8 mouse cellular contexts compared by ENCODE assay signal in genomic region chr14:25841579-25841978, GRCm38 (mm10). TPM values are rescaled to one million over a fixed set of nuclear protein-coding genes. Genes with fewer than 3 reads are reported as not detected.
A peak's percentile ranks its signal among the peaks of the same experiment; 100 is the strongest.
DNase-seq lines count a peak whose midpoint lies in the region; ATAC-seq and TF ChIP-seq lines count a peak whose summit lies in the region.

No protein-coding gene starts in this region.

- H3K36me3 ChIP-seq in embryonic facial prominence, embryonic 13.5 days, result no peaks in the 10 kb centered on the region
- H3K36me3 ChIP-seq in limb, embryonic 11.5 days (ENCODE audit: control insufficient read depth, insufficient read depth, low read length), result no peaks in the 10 kb centered on the region
- H3K36me3 ChIP-seq in neural tube, embryonic 14.5 days (ENCODE audit: control insufficient read depth, insufficient read depth, low read length), result no peaks in the 10 kb centered on the region

- H3K9me3 ChIP-seq in embryonic facial prominence, embryonic 13.5 days, result no peaks in the 10 kb centered on the region
- H3K9me3 ChIP-seq in limb, embryonic 11.5 days (ENCODE audit: control insufficient read depth, low read length), result no peaks in the 10 kb centered on the region
- no peaks in the 10 kb centered on the region for H3K9me3 ChIP-seq in neural tube, embryonic 14.5 days (ENCODE audit: control insufficient read depth, low read length)

- peak overlapping the region; percentile 75; the same call in 1 of the 2 replicates for H3K27ac ChIP-seq in layer of hippocampus, adult 2 months
- no peak overlapping the region for H3K27ac ChIP-seq in embryonic facial prominence, embryonic 13.5 days
- no peak overlapping the region for H3K27ac ChIP-seq in limb, embryonic 11.5 days (replicated peaks; ENCODE audit: low read depth, low read length)
- no peak overlapping the region for H3K27ac ChIP-seq in neural tube, embryonic 14.5 days (ENCODE audit: low read depth, low read length)

- under 1% methylated on average over 4 of the region's 4 CpGs for WGBS in embryonic facial prominence, embryonic 13.5 days
- 1% methylated on average over 4 of the region's 4 CpGs for WGBS in limb, embryonic 11.5 days
- WGBS in neural tube, embryonic 14.5 days, result 2% methylated on average over 4 of the region's 4 CpGs

- no peak for DNase-seq in layer of hippocampus, adult 2 months (ENCODE audit: low spot score in 2 of 2)
- no peak for DNase-seq in layer of hippocampus, adult 9-11 months
- DNase-seq in limb, embryonic 11.5 days (ENCODE audit: low spot score), result no peak
- no peak for DNase-seq in embryo, embryonic 10 days (ENCODE audit: low spot score)
- DNase-seq in left cerebral cortex, adult 18-20 months (ENCODE audit: low spot score in 2 of 2), result no peak
- no peak for DNase-seq in gastrocnemius, postnatal 10 days

- no peak for TF ChIP-seq CTCF in layer of hippocampus, adult 2 months (conservative IDR thresholded peaks at IDR 0.05)

- no peak for ATAC-seq in embryonic facial prominence, embryonic 13.5 days (ENCODE audit: insufficient number of reproducible peaks, insufficient read depth, low FRiP score, low TSS enrichment, low read depth)
- ATAC-seq in limb, embryonic 11.5 days (ENCODE audit: insufficient number of reproducible peaks, low FRiP score, low TSS enrichment, low read depth), result 0 out of 2 replicates have a peak, but pooled peaks have one; percentile 39
- no peak for ATAC-seq in neural tube, embryonic 14.5 days (ENCODE audit: low read depth)

- peaks cover 10% of the 10 kb centered on the region for H3K4me1 ChIP-seq in embryonic facial prominence, embryonic 13.5 days
- 0 out of 2 replicates have a peak, but pooled peaks cover 3% of the 10 kb centered on the region for H3K4me1 ChIP-seq in limb, embryonic 11.5 days (ENCODE audit: control insufficient read depth, insufficient read depth, low read length)
- H3K4me1 ChIP-seq in neural tube, embryonic 14.5 days (ENCODE audit: control insufficient read depth, insufficient read depth, low read length), result peaks cover 8% of the 10 kb centered on the region; the same call in 1 of the 2 replicates

- peak overlapping the region; percentile 93 for H3K4me3 ChIP-seq in layer of hippocampus, adult 2 months
- H3K4me3 ChIP-seq in embryonic facial prominence, embryonic 13.5 days, result peak overlapping the region; percentile 73
- peak overlapping the region; percentile 57 for H3K4me3 ChIP-seq in limb, embryonic 11.5 days (ENCODE audit: low read depth, low read length)
- peak overlapping the region; percentile 42 for H3K4me3 ChIP-seq in neural tube, embryonic 14.5 days (ENCODE audit: low read depth, low read length)

- H3K4me2 ChIP-seq in embryonic facial prominence, embryonic 13.5 days, result peak overlapping the region; percentile 96
- peak overlapping the region; percentile 98 for H3K4me2 ChIP-seq in limb, embryonic 11.5 days (ENCODE audit: low read depth, severe bottlenecking)
- peak overlapping the region; percentile 90 for H3K4me2 ChIP-seq in neural tube, embryonic 14.5 days (ENCODE audit: low read depth, low read length)

- peak overlapping the region; percentile 72; the same call in 1 of the 2 replicates for H3K9ac ChIP-seq in embryonic facial prominence, embryonic 13.5 days
- H3K9ac ChIP-seq in limb, embryonic 11.5 days (ENCODE audit: low read length), result no peak overlapping the region
- H3K9ac ChIP-seq in neural tube, embryonic 14.5 days (replicated peaks; ENCODE audit: low read depth, low read length), result no peak overlapping the region

- H3K27me3 ChIP-seq in embryonic facial prominence, embryonic 13.5 days, result peaks cover 29% of the 10 kb centered on the region
- H3K27me3 ChIP-seq in limb, embryonic 11.5 days (ENCODE audit: control insufficient read depth, insufficient read depth, low read length), result peaks cover 15% of the 10 kb centered on the region
- H3K27me3 ChIP-seq in neural tube, embryonic 14.5 days (ENCODE audit: control insufficient read depth, insufficient read depth, low read length), result peaks cover 19% of the 10 kb centered on the region

RNA-seq across cellular contexts. Expression of gene Anxa11, which starts 0.4 kb away (rescaled TPM):
- 10 to 100 TPM; 87.9 to 88.8 TPM for total RNA-seq in layer of hippocampus, adult 2 months (2021)
- 15.4 and 15.9 TPM in 2 replicates for polyA plus RNA-seq in embryonic facial prominence, embryonic 13.5 days (2015; fragmentation: Nextera tagmentation; extraction: Ambion mirVana)
- 5.0 and 5.1 TPM in 2 replicates for polyA plus RNA-seq in limb, embryonic 11.5 days (2014; fragmentation: Nextera tagmentation; extraction: Ambion mirVana)
- 0.91 and 1.7 TPM in 2 replicates for polyA plus RNA-seq in neural tube, embryonic 14.5 days (2014; fragmentation: Nextera tagmentation; extraction: Ambion mirVana)
- total RNA-seq in left cerebral cortex, adult 18-20 months (2021), result 10 to 100 TPM; 45.7 to 45.8 TPM
- 10 to 100 TPM; 95.6 to 97.7 TPM for total RNA-seq in gastrocnemius, postnatal 10 days (2021)

Comparison
In these comparisons a context has a peak if more than half of its experiments do, and no peak if none do; other contexts are left out.
1. H3K4me3 ChIP-seq: peak in every context shown above with its lines; median percentile 93 in layer of hippocampus, adult 2 months; 73 in embryonic facial prominence, embryonic 13.5 days; 57 in limb, embryonic 11.5 days; 42 in neural tube, embryonic 14.5 days.